Mouse (Mus musculus) stomach, postnatal 0 days (tissue): ENCODE results near the gene Pusl1.

Experiments
- CTCF ChIP-seq: IDR thresholded peaks from 2 replicates; pipeline ENCODE4 v1.5.1; 2016; ENCODE audit warnings: antibody characterized with exemption, low read depth, mild to moderate bottlenecking, moderate library complexity
- EP300 ChIP-seq: optimal IDR thresholded peaks from 2 replicates; pipeline ENCODE3; 2016; ENCODE audit warnings: antibody characterized with exemption

DNA sequence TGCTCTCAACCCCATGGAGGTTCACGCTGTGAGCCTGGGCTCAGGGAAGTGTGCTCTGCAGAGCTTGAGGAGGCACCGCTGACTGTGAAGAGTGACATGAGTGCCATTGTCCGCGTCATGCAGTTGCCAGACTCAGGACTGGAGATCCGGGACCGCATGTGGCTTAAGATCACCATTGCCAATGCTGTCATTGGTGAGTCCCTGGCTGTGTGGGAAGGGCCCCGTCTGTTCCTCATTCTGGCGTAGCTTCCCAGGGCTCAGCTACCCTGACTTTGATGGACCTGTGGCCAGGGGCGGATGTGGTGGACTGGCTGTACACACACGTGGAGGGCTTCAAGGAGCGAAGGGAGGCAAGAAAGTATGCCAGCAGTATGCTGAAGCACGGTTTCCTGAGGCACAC is 35.5 kb downstream of the Pusl1 start:
- TF ChIP-seq CTCF: no peak
- TF ChIP-seq EP300: no peak
